ENCODE assay signal across 19 mouse cellular contexts in the genomic region with DNA sequence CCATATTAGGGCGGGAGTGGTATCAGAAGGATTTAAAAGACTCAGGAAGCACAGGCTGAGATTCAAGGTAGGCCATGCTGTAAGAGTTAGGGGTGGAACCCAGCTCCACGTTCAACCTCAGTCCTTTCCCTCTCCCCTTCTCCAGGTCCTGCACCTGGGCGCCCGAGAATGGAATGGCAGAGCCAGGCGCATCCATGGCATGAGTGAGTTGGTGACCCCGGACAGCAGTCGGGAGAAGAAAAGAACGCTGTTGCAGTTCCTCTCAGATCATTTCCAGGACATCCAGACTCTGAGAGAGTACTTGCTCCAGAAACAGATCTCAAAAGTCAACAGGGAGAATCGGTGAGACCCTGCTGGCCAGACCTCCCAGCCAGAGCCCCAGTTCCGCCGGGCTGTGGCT. TPM values are rescaled to one million over a fixed set of nuclear protein-coding genes. Genes with fewer than 3 reads are reported as not detected.
"Had no signal": no experiment of that assay in that cellular context is flagged by ENCODE, and none has a peak within 500 bp of the region (broad histone marks: within the 10 kb centered on the region; RNA-seq: fewer than 3 reads in every experiment).

No protein-coding gene starts in this region.

- H3K27ac ChIP-seq: kidney, embryonic 15.5 days; limb, embryonic 15.5 days; liver, embryonic 12.5 days; midbrain, embryonic 10.5 days; neural tube, embryonic 15.5 days had no signal

- H3K4me3 ChIP-seq: limb, embryonic 15.5 days had no signal

- DNase-seq: layer of hippocampus, adult 9-11 months; layer of hippocampus, postnatal 36 days; lung, embryonic 14.5 days; lung, postnatal 10 days; midbrain, embryonic 14.5 days; right cerebral cortex, adult 18-20 months; right cerebral cortex, postnatal 25 days; thymus, adult 2 months had no signal

RNA-seq across cellular contexts. Expression of gene Erich4, which starts 5.1 kb away (rescaled TPM):
- total RNA-seq: left cerebral cortex, adult 8-10 months; left cerebral cortex, postnatal 25 days; megakaryocyte, adult 5-6 weeks had no signal
- polyA plus RNA-seq: limb, embryonic 11.5 days; limb, embryonic 15.5 days; lung, embryonic 14.5 days; midbrain, embryonic 10.5 days; midbrain, embryonic 14.5 days; myocyte; neural tube, embryonic 11.5 days; neural tube, embryonic 15.5 days; thymus, adult 2 months had no signal
